In genomic region chr2:30175897-30176296, GRCm38 (mm10) we compare ENCODE assay signal across 11 mouse cellular contexts. TPM values are rescaled to one million over a fixed set of nuclear protein-coding genes. Genes with fewer than 3 reads are reported as not detected.
DNase-seq lines count a peak whose midpoint lies in the region; TF ChIP-seq lines count a peak whose summit lies in the region.
"Had no signal": no experiment of that assay in that cellular context is flagged by ENCODE, and none has a peak within 500 bp of the region (broad histone marks: within the 10 kb centered on the region; RNA-seq: fewer than 3 reads in every experiment).

No protein-coding gene starts in this region.

- H3K27me3 ChIP-seq in kidney, adult 2 months (replicated peaks; ENCODE audit: control insufficient read depth, insufficient read depth, low read length), result no peaks in the 10 kb centered on the region
- H3K27me3 ChIP-seq in testis, adult 2 months (ENCODE audit: control insufficient read depth, insufficient read depth, low read length), result no peaks in the 10 kb centered on the region

- no peaks in the 10 kb centered on the region for H3K36me3 ChIP-seq in kidney, adult 2 months (ENCODE audit: control insufficient read depth, insufficient read depth, low read length)
- H3K36me3 ChIP-seq in testis, adult 2 months (ENCODE audit: control insufficient read depth, insufficient read depth, low read length), result peaks cover 2% of the 10 kb centered on the region

- TF ChIP-seq CTCF in kidney, adult 2 months (conservative IDR thresholded peaks at IDR 0.05; ENCODE audit: insufficient read depth, insufficient read length, low read depth, low read length), result peak; percentile 47
- TF ChIP-seq CTCF in testis, adult 2 months (IDR thresholded peaks at IDR 0.05; ENCODE audit: control insufficient read depth, insufficient read depth, insufficient replicate concordance, low read depth, low read length), result peak; percentile 16; the same call in 1 of the 2 replicates

- peaks cover 4% of the 10 kb centered on the region; the same call in 1 of the 2 replicates for H3K4me1 ChIP-seq in kidney, adult 2 months (ENCODE audit: control insufficient read depth, insufficient read depth, low read length)
- peaks cover 25% of the 10 kb centered on the region for H3K4me1 ChIP-seq in testis, adult 2 months (ENCODE audit: control insufficient read depth, insufficient read depth, low read length)

- H3K27ac ChIP-seq in kidney, adult 2 months (ENCODE audit: insufficient read depth, low read depth, low read length), result no peak overlapping the region
- H3K27ac ChIP-seq in testis, adult 2 months (ENCODE audit: control insufficient read depth, insufficient read depth, low read depth, low read length), result no peak overlapping the region

- no peak for TF ChIP-seq POLR2A in kidney, adult 2 months (IDR thresholded peaks at IDR 0.05; ENCODE audit: low read depth, low read length)
- TF ChIP-seq POLR2A in testis, adult 2 months (IDR thresholded peaks at IDR 0.05; ENCODE audit: control insufficient read depth, low read depth, low read length), result no peak

- peak; percentile 16 for DNase-seq in adrenal gland, postnatal 14 days
- DNase-seq in adrenal gland, postnatal 25 days, result no peak
- peak; percentile 29 for DNase-seq in kidney, adult 2 months
- DNase-seq in kidney, adult 11 months, result no peak
- no peak for DNase-seq in testis, postnatal 14 days (ENCODE audit: low spot score)
- no peak for DNase-seq in c-Kit-positive CD71-positive TER-119-positive erythroid progenitor cells, embryonic 14.5 days (ENCODE audit: low spot score)
- DNase-seq in heart, adult 11 months, result no peak
- DNase-seq: heart, postnatal 10 days; left cerebral cortex, postnatal 4 days; thymus, adult 18-20 months had no signal

- H3K4me3 ChIP-seq in kidney, adult 2 months (ENCODE audit: insufficient read depth, low read depth, low read length), result no peak overlapping the region
- peak overlapping the region; percentile 31; the same call in 1 of the 2 replicates for H3K4me3 ChIP-seq in testis, adult 2 months (ENCODE audit: control insufficient read depth, low read depth, low read length)

- 75% methylated on average over 8 of the region's 8 CpGs for WGBS in kidney, adult 2 months

RNA-seq across cellular contexts. Expression of gene Spout1, which starts 2.4 kb away (rescaled TPM):
- 21.8 and 22.2 TPM in 2 replicates for total RNA-seq in adrenal gland, postnatal 14 days (2021)
- 25.9 and 28.7 TPM in 2 replicates for total RNA-seq in adrenal gland, postnatal 25 days (2021)
- polyA plus RNA-seq in kidney, adult 2 months (2012; rRNA removed), result 22.8 and 23.6 TPM in 2 replicates
- 149 and 160 TPM in 2 replicates for polyA plus RNA-seq in testis, adult 2 months (2012; rRNA removed)

RNA-seq across cellular contexts. Expression of gene Endog, which starts 4.6 kb away (rescaled TPM):
- total RNA-seq in adrenal gland, postnatal 14 days (2021), result 49.3 and 52.9 TPM in 2 replicates
- total RNA-seq in adrenal gland, postnatal 25 days (2021), result 29.5 and 34.8 TPM in 2 replicates
- polyA plus RNA-seq in kidney, adult 2 months (2012; rRNA removed), result 78.0 and 98.0 TPM in 2 replicates
- polyA plus RNA-seq in testis, adult 2 months (2012; rRNA removed), result 2.4 and 2.9 TPM in 2 replicates

RNA-seq across cellular contexts. Expression of gene Kyat1, which starts 29.8 kb away (rescaled TPM):
- total RNA-seq in adrenal gland, postnatal 14 days (2021), result 29.1 and 29.3 TPM in 2 replicates
- total RNA-seq in adrenal gland, postnatal 25 days (2021), result 25.7 and 28.7 TPM in 2 replicates
- 71.6 and 88.3 TPM in 2 replicates for polyA plus RNA-seq in kidney, adult 2 months (2012; rRNA removed)
- 16.0 and 16.4 TPM in 2 replicates for polyA plus RNA-seq in testis, adult 2 months (2012; rRNA removed)

RNA-seq across cellular contexts. Expression of gene Tbc1d13, which starts 42.4 kb away (rescaled TPM):
- 47.1 and 52.7 TPM in 2 replicates for total RNA-seq in adrenal gland, postnatal 14 days (2021)
- total RNA-seq in adrenal gland, postnatal 25 days (2021), result 54.0 and 71.3 TPM in 2 replicates
- 156 and 161 TPM in 2 replicates for polyA plus RNA-seq in kidney, adult 2 months (2012; rRNA removed)
- 24.4 and 26.2 TPM in 2 replicates for polyA plus RNA-seq in testis, adult 2 months (2012; rRNA removed)

RNA-seq across cellular contexts. Expression of gene Zer1, which starts 51.5 kb away (rescaled TPM):
- total RNA-seq in adrenal gland, postnatal 14 days (2021), result 32.4 and 40.5 TPM in 2 replicates
- 40.0 and 51.7 TPM in 2 replicates for total RNA-seq in adrenal gland, postnatal 25 days (2021)
- polyA plus RNA-seq in kidney, adult 2 months (2012; rRNA removed), result 45.8 and 59.5 TPM in 2 replicates
- 62.3 and 62.4 TPM in 2 replicates for polyA plus RNA-seq in testis, adult 2 months (2012; rRNA removed)

Comparison
In these comparisons a context has a peak if more than half of its experiments do, and no peak if none do; other contexts are left out.
1. DNase-seq: peak in adrenal gland, postnatal 14 days (single experiment) and kidney, adult 2 months (single experiment); none in adrenal gland, postnatal 25 days (single experiment), kidney, adult 11 months (single experiment), testis, postnatal 14 days (single experiment), c-Kit-positive CD71-positive TER-119-positive erythroid progenitor cells, embryonic 14.5 days (single experiment) and heart, adult 11 months (single experiment).